Comparison of ENCODE assay signal across 24 mouse cellular contexts in genomic region chr11:30730721-30731120, GRCm38 (mm10). TPM values are rescaled to one million over a fixed set of nuclear protein-coding genes. Genes with fewer than 3 reads are reported as not detected.
DNase-seq lines count a peak whose midpoint lies in the region; ATAC-seq and TF ChIP-seq lines count a peak whose summit lies in the region.
"Had no signal": no experiment of that assay in that cellular context is flagged by ENCODE, and none has a peak within 500 bp of the region (broad histone marks: within the 10 kb centered on the region; RNA-seq: fewer than 3 reads in every experiment).

No protein-coding gene starts in this region.

- no peak overlapping the region for H3K4me2 ChIP-seq in forebrain, postnatal 0 days (ENCODE audit: low read depth)
- no peak overlapping the region for H3K4me2 ChIP-seq in forebrain, embryonic 12.5 days
- H3K4me2 ChIP-seq in heart, embryonic 11.5 days, result no peak overlapping the region
- H3K4me2 ChIP-seq: embryonic facial prominence, embryonic 12.5 days had no signal

- H3K4me3 ChIP-seq in forebrain, postnatal 0 days (ENCODE audit: low read depth, low read length), result no peak overlapping the region
- no peak overlapping the region for H3K4me3 ChIP-seq in forebrain, embryonic 12.5 days (replicated peaks)
- H3K4me3 ChIP-seq in heart, embryonic 11.5 days (ENCODE audit: low read depth, low read length), result no peak overlapping the region
- no peak overlapping the region for H3K4me3 ChIP-seq in heart, embryonic 10.5 days
- H3K4me3 ChIP-seq: embryonic facial prominence, embryonic 10.5 days; embryonic facial prominence, embryonic 12.5 days had no signal

- H3K9ac ChIP-seq in forebrain, postnatal 0 days, result no peak overlapping the region
- no peak overlapping the region for H3K9ac ChIP-seq in forebrain, embryonic 12.5 days
- H3K9ac ChIP-seq in heart, embryonic 11.5 days (ENCODE audit: low read depth, low read length), result no peak overlapping the region
- H3K9ac ChIP-seq: embryonic facial prominence, embryonic 12.5 days had no signal

- DNase-seq in forebrain, postnatal 0 days, result no peak
- peak; percentile 41 to 72 for DNase-seq in heart, adult 18-20 months
- peak; percentile 41 for DNase-seq in heart, adult 8-10 months (ENCODE audit: low spot score)
- no peak for DNase-seq in heart, embryonic 10.5 days (ENCODE audit: low spot score)
- DNase-seq: adrenal gland, adult 8-10 months; adrenal gland, postnatal 14 days; adrenal gland, postnatal 36 days; B cell, adult 2 months; cerebellum, adult 11-12 months; cerebellum, adult 2 months; cerebellum, adult 9-10 months; cerebellum, postnatal 10 days; cerebellum, postnatal 25 days had no signal

- no peaks in the 10 kb centered on the region for H3K4me1 ChIP-seq in forebrain, postnatal 0 days (ENCODE audit: insufficient read depth)
- H3K4me1 ChIP-seq in forebrain, embryonic 12.5 days, result no peaks in the 10 kb centered on the region
- H3K4me1 ChIP-seq in heart, embryonic 11.5 days (ENCODE audit: control insufficient read depth, insufficient read depth, low read length), result no peaks in the 10 kb centered on the region
- no peaks in the 10 kb centered on the region for H3K4me1 ChIP-seq in heart, embryonic 10.5 days
- H3K4me1 ChIP-seq: embryonic facial prominence, embryonic 10.5 days; embryonic facial prominence, embryonic 12.5 days had no signal

- H3K27me3 ChIP-seq in forebrain, postnatal 0 days (ENCODE audit: insufficient read depth, low read length), result no peaks in the 10 kb centered on the region
- no peaks in the 10 kb centered on the region for H3K27me3 ChIP-seq in forebrain, embryonic 12.5 days
- H3K27me3 ChIP-seq in heart, embryonic 11.5 days (ENCODE audit: control insufficient read depth, insufficient read depth, low read length), result no peaks in the 10 kb centered on the region
- H3K27me3 ChIP-seq in heart, embryonic 10.5 days (ENCODE audit: insufficient read depth, poor library complexity, severe bottlenecking), result no peaks in the 10 kb centered on the region
- H3K27me3 ChIP-seq: CH12.LX; embryonic facial prominence, embryonic 12.5 days had no signal

- ATAC-seq in forebrain, postnatal 0 days, result 0 out of 2 replicates have a peak, but pooled peaks have one; percentile 3
- no peak for ATAC-seq in forebrain, embryonic 12.5 days (ENCODE audit: low FRiP score)
- ATAC-seq in heart, embryonic 11.5 days (replicated peaks; ENCODE audit: insufficient number of reproducible peaks, low FRiP score, low TSS enrichment), result no peak
- ATAC-seq: activated CD4-positive, CD25-positive, alpha-beta regulatory T cell, adult 4 months; CD4-positive, CD25-positive, alpha-beta regulatory T cell, adult 4 months; forebrain, embryonic 14.5 days; forebrain, embryonic 16.5 days; Patski had no signal

- H3K9me3 ChIP-seq in forebrain, postnatal 0 days (ENCODE audit: low read length), result no peaks in the 10 kb centered on the region
- H3K9me3 ChIP-seq in forebrain, embryonic 12.5 days, result no peaks in the 10 kb centered on the region
- H3K9me3 ChIP-seq in heart, embryonic 11.5 days (replicated peaks; ENCODE audit: control insufficient read depth, low read length), result no peaks in the 10 kb centered on the region
- H3K9me3 ChIP-seq in heart, embryonic 10.5 days, result no peaks in the 10 kb centered on the region
- H3K9me3 ChIP-seq: embryonic facial prominence, embryonic 10.5 days; embryonic facial prominence, embryonic 12.5 days; G1E had no signal

- H3K36me3 ChIP-seq in forebrain, postnatal 0 days (ENCODE audit: insufficient read depth), result no peaks in the 10 kb centered on the region
- H3K36me3 ChIP-seq in forebrain, embryonic 12.5 days (replicated peaks), result no peaks in the 10 kb centered on the region
- H3K36me3 ChIP-seq in heart, embryonic 11.5 days (ENCODE audit: control insufficient read depth, insufficient read depth, low read length), result no peaks in the 10 kb centered on the region
- no peaks in the 10 kb centered on the region for H3K36me3 ChIP-seq in heart, embryonic 10.5 days
- H3K36me3 ChIP-seq: embryonic facial prominence, embryonic 10.5 days; embryonic facial prominence, embryonic 12.5 days; G1E had no signal

- TF ChIP-seq CTCF in forebrain, postnatal 0 days (IDR thresholded peaks at IDR 0.05; ENCODE audit: low read depth), result no peak

- no peak overlapping the region for H3K27ac ChIP-seq in forebrain, postnatal 0 days (ENCODE audit: low read depth, low read length)
- H3K27ac ChIP-seq in forebrain, embryonic 12.5 days, result no peak overlapping the region
- no peak overlapping the region for H3K27ac ChIP-seq in heart, embryonic 11.5 days (ENCODE audit: low read depth, low read length)
- no peak overlapping the region for H3K27ac ChIP-seq in heart, embryonic 10.5 days
- H3K27ac ChIP-seq: embryonic facial prominence, embryonic 10.5 days; embryonic facial prominence, embryonic 12.5 days had no signal

RNA-seq across cellular contexts. Expression of gene Psme4, which starts 40.8 kb away (rescaled TPM):
- total RNA-seq in forebrain, postnatal 0 days (2014; rRNA removed), result 50.9 and 57.4 TPM in 2 replicates
- polyA plus RNA-seq in forebrain, postnatal 0 days (2015; fragmentation: Nextera tagmentation; extraction: Ambion mirVana), result 6.1 and 7.8 TPM in 2 replicates
- polyA plus RNA-seq in forebrain, embryonic 12.5 days (2016; fragmentation: Nextera tagmentation; extraction: Ambion mirVana), result 32.1 and 38.2 TPM in 2 replicates
- total RNA-seq in heart, adult 18-20 months (2021), result 100 to 1,000 TPM; 195 to 202 TPM
- 17.1 and 23.8 TPM in 2 replicates for polyA plus RNA-seq in heart, embryonic 11.5 days (2014; fragmentation: Nextera tagmentation; extraction: Ambion mirVana)
- 100 to 1,000 TPM; 187 to 251 (median 206) TPM for total RNA-seq in heart, adult 8-10 months (2022)
- 14.2 and 21.2 TPM in 2 replicates for polyA plus RNA-seq in heart, embryonic 10.5 days (2016; fragmentation: Nextera tagmentation; extraction: Ambion mirVana)

Comparison
In these comparisons a context has a peak if more than half of its experiments do, and no peak if none do; other contexts are left out.
1. DNase-seq: peak in heart, adult 18-20 months (2 of 2) and heart, adult 8-10 months (single experiment); none in forebrain, postnatal 0 days (single experiment) and heart, embryonic 10.5 days (single experiment).